Mouse (Mus musculus) CH12.LX (cell line): ENCODE measurements around the gene Macrod1. TPM values are rescaled to one million over a fixed set of nuclear protein-coding genes. Genes with fewer than 3 reads are reported as not detected.
"Not testable (repeated sequence)": the region's sequence is repeated elsewhere in the genome, so short reads cannot be mapped to it uniquely, and the experiment has no call there.

Experiments used
- DNase-seq: peaks from one replicate; pipeline ENCODE4 v3.0.0-alpha.2; 2013; ENCODE audit errors: extremely low read depth
- H3K27ac ChIP-seq: 2 replicates; pipeline ENCODE4 v1.5.1; 2012; ENCODE audit warnings: low read depth, mild to moderate bottlenecking, control low read depth, moderate library complexity; ENCODE audit not compliant: insufficient read depth
- H3K27me3 ChIP-seq: replicated peaks from 2 replicates; pipeline ENCODE3; 2012; ENCODE audit warnings: inconsistent platforms
- H3K36me3 ChIP-seq, 2 experiments: replicated peaks in 1 of 2; 2 replicates each; pipeline versions ENCODE3 to v1.6.1; 2012; ENCODE audit warnings: inconsistent platforms in 1 of 2, low read length in 1 of 2, mild to moderate bottlenecking in 1 of 2, mixed read lengths in 1 of 2, moderate library complexity in 1 of 2; ENCODE audit not compliant: control insufficient read depth in 1 of 2, insufficient read depth in 1 of 2
- H3K4me1 ChIP-seq, 2 experiments: 2 replicates each; pipeline ENCODE4 v1.6.1; 2012; ENCODE audit warnings: inconsistent platforms in 1 of 2, moderate library complexity in 1 of 2; ENCODE audit not compliant: insufficient read depth in 2 of 2, control insufficient read depth in 1 of 2
- H3K4me2 ChIP-seq: 2 replicates; pipeline ENCODE4 v1.6.1; 2012; ENCODE audit warnings: low read depth, mild to moderate bottlenecking, control low read depth; ENCODE audit not compliant: poor library complexity, insufficient read depth, severe bottlenecking
- H3K4me3 ChIP-seq, 3 experiments: fragments of 150-350 bp in 1 of 3; sonication (generic) in 1 of 3; replicated peaks in 1 of 3; 2 replicates each; pipeline versions ENCODE3 to v1.5.1; 2011 to 2012; ENCODE audit warnings: low read depth in 2 of 3, low read length in 2 of 3, mild to moderate bottlenecking in 2 of 3, moderate library complexity in 2 of 3, control low read depth in 1 of 3, improper control_type of control experiment in 1 of 3, inconsistent platforms in 1 of 3, mixed read lengths in 1 of 3; ENCODE audit not compliant: poor library complexity in 1 of 3
- H3K79me2 ChIP-seq: replicated peaks from 2 replicates; pipeline ENCODE4 v1.6.1; 2012; ENCODE audit warnings: mild to moderate bottlenecking, moderate library complexity; ENCODE audit not compliant: control insufficient read depth, poor library complexity, insufficient read depth, severe bottlenecking; ENCODE audit errors: extremely low read depth
- H3K9ac ChIP-seq: 2 replicates; pipeline ENCODE4 v1.6.1; 2012; ENCODE audit warnings: low read depth, mild to moderate bottlenecking, control low read depth, moderate library complexity; ENCODE audit not compliant: insufficient read depth
- H3K9me3 ChIP-seq: replicated peaks from 2 replicates; pipeline ENCODE3; 2012; ENCODE audit warnings: low read length, inconsistent platforms, mixed read lengths
- BHLHE40 ChIP-seq: IDR thresholded peaks from 2 replicates; pipeline ENCODE4 v1.6.1; 2011; ENCODE audit warnings: mild to moderate bottlenecking, low read depth, low read length, improper control_type of control experiment
- CHD1 ChIP-seq: IDR thresholded peaks from 2 replicates; pipeline ENCODE4 v1.6.1; 2012; ENCODE audit warnings: low read depth, low read length, improper control_type of control experiment, inconsistent platforms
- GABPA ChIP-seq: IDR thresholded peaks from 2 replicates; pipeline ENCODE4 v1.6.1; 2012; ENCODE audit warnings: low read depth, low read length, improper control_type of control experiment, inconsistent platforms; ENCODE audit not compliant: insufficient replicate concordance
- JUN ChIP-seq: IDR thresholded peaks from 2 replicates; pipeline ENCODE4 v1.6.1; 2011; ENCODE audit warnings: low read depth, mild to moderate bottlenecking, low read length, improper control_type of control experiment, moderate library complexity; ENCODE audit not compliant: insufficient read depth
- MAFK ChIP-seq: IDR thresholded peaks from 2 replicates; pipeline ENCODE4 v1.6.1; 2011; ENCODE audit warnings: low read length, improper control_type of control experiment; ENCODE audit not compliant: insufficient replicate concordance
- MAZ ChIP-seq: IDR thresholded peaks from 2 replicates; pipeline ENCODE4 v1.6.1; 2012; ENCODE audit warnings: low read depth, mild to moderate bottlenecking, inconsistent platforms, low read length, improper control_type of control experiment, moderate library complexity
- MEF2A ChIP-seq: IDR thresholded peaks from 2 replicates; pipeline ENCODE4 v1.6.1; 2014; ENCODE audit warnings: low read depth, mild to moderate bottlenecking, inconsistent platforms, low read length, improper control_type of control experiment, borderline replicate concordance
- MXI1 ChIP-seq: IDR thresholded peaks from 2 replicates; pipeline ENCODE4 v1.6.1; 2011; ENCODE audit warnings: mild to moderate bottlenecking, low read depth, low read length, improper control_type of control experiment
- NELFE ChIP-seq: IDR thresholded peaks from 2 replicates; pipeline ENCODE4 v1.6.1; 2011; ENCODE audit warnings: low read depth, low read length, improper control_type of control experiment
- POLR2AphosphoS2 ChIP-seq: IDR thresholded peaks from 2 replicates; pipeline ENCODE4 v1.6.1; 2011; ENCODE audit warnings: low read depth, low read length, improper control_type of control experiment
- RAD21 ChIP-seq: IDR thresholded peaks from 2 replicates; pipeline ENCODE4 v1.6.1; 2011; ENCODE audit warnings: low read depth, mild to moderate bottlenecking, low read length, improper control_type of control experiment, moderate library complexity
- SIN3A ChIP-seq: IDR thresholded peaks from 2 replicates; pipeline ENCODE4 v1.6.1; 2012; ENCODE audit warnings: low read length, improper control_type of control experiment, inconsistent platforms
- UBTF ChIP-seq: IDR thresholded peaks from 2 replicates; pipeline ENCODE4 v1.6.1; 2012; ENCODE audit warnings: low read depth, mild to moderate bottlenecking, inconsistent platforms, low read length, improper control_type of control experiment, moderate library complexity
- USF1 ChIP-seq: IDR thresholded peaks from 2 replicates; pipeline ENCODE4 v1.6.1; 2014; ENCODE audit warnings: low read depth, mild to moderate bottlenecking, inconsistent platforms, low read length, improper control_type of control experiment
- USF2 ChIP-seq: conservative IDR thresholded peaks from 2 replicates; pipeline ENCODE4 v1.6.1; 2011; ENCODE audit warnings: low read depth, low read length, improper control_type of control experiment
- ZKSCAN1 ChIP-seq: IDR thresholded peaks from 2 replicates; pipeline ENCODE4 v1.6.1; 2012; ENCODE audit warnings: low read depth, inconsistent platforms, low read length, improper control_type of control experiment, borderline replicate concordance
- ZMIZ1 ChIP-seq: IDR thresholded peaks from 2 replicates; pipeline ENCODE4 v1.6.1; 2012; ENCODE audit warnings: low read depth, mild to moderate bottlenecking, inconsistent platforms, low read length, improper control_type of control experiment
- ZNF384 ChIP-seq: IDR thresholded peaks from 2 replicates; pipeline ENCODE4 v1.6.1; 2012; ENCODE audit warnings: low read depth, low read length, improper control_type of control experiment, inconsistent platforms
- dilution Hi-C: fragments of 300-500 bp; cut with MboI; formaldehyde crosslinking; loops from 2 replicates; pipeline ENCODE4 v1.14.3; 2020; ENCODE audit warnings: low sequenced_read_pairs; ENCODE audit not compliant: extremely low pct_unique_long_range_greater_than_20kb, extremely low pct_ligation_motif_present
- in situ Hi-C: fragments of 300-500 bp; cut with MboI; formaldehyde crosslinking; loops from 3 replicates; pipeline ENCODE4 v1.14.3; 2019; ENCODE audit warnings: low sequenced_read_pairs, low pct_ligation_motif_present, low pct_unique_long_range_greater_than_20kb, mixed read lengths
- polyA plus RNA-seq: library from polyadenylated mRNA; unstranded; fragments of >175 nt; gene quantifications from 2 replicates; pipeline ENCODE4 v1.2.1, GENCODE M21; 2012; ENCODE audit warnings: low read depth; ENCODE audit not compliant: insufficient read length
- total RNA-seq, 2 experiments: library from RNA; depleted of rRNA; stranded (reverse); fragments of 300-350 nt in 1 of 2; fragments of >200 nt in 1 of 2; gene quantifications; 2 replicates each; pipeline ENCODE4 v1.2.3; 2012 to 2014

Macrod1 gene
- total and polyA plus RNA-seq, 3 experiments = 1.0 TPM; not detected in 2

DNA sequence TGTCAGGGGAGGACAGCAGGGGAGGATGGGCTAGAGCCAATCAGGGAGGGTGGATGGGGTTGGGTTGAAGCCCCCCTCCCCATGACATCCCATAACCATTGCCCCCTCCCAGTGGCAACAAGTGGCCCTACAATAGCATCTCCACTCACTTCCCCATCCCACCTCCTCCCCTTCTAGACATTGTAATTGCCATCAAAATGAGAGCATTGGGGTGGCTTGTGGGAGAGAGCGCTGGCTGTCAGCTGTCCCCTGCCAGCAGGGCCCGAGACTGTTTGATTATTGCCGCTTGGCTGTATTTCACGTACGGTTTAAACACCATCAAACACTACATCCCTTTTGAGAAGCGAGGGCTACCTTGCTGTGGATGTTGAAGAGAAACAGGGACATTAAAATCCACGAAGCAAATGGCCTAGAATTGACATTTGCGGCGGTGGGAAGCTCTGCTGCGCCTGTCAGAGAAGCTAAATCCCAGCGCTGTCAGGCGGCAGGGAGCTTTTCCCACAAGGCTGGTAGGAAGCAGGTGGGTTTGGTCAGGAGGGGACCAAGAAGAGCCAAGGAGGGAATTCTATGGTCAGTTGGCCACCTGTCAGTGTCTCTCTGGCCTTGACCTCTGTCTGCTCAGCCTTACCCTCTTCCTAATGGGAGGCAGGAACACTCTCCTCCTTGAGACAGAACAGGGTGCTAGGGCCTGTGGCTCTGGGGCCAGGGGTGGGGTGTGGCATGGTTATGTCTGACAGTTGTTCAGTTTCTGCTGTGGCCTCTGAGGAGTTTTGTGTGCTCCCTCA is 17.6 kb downstream of the Macrod1 start:
- no peak for DNase-seq
- H3K27ac ChIP-seq = no peak overlapping the region
- peaks cover 73% of the 10 kb centered on the region for H3K27me3 ChIP-seq
- 0 out of 4 replicates have a peak, but pooled peaks cover 0 to 2% of the 10 kb centered on the region in 2 experiments for H3K4me1 ChIP-seq
- in situ Hi-C loops = loop anchor here (25.0 kb wide), 1 partner anchor 338 kb away; the partner anchor contains the start of gene 2700081O15Rik
- no peak overlapping the region for H3K4me3 ChIP-seq
- no peaks in the 10 kb centered on the region for H3K79me2 ChIP-seq
- H3K36me3 ChIP-seq = no peaks in the 10 kb centered on the region
- TF ChIP-seq GABPA (no peak), JUN (no peak), MAFK (no peak), SIN3A (no peak), USF2 (no peak), ZKSCAN1 (no peak), UBTF (no peak), CHD1 (no peak), MEF2A (no peak), ZNF384 (no peak), USF1 (no peak), MAZ (no peak), ZMIZ1 (no peak), MXI1 (no peak), BHLHE40 (no peak), POLR2AphosphoS2 (no peak), NELFE (no peak), RAD21 (no peak)
- TF ChIP-seq, all 38 proteins: peak for 0
- dilution Hi-C loops = no loop called here
- H3K9ac ChIP-seq = no peak overlapping the region
- no peaks in the 10 kb centered on the region for H3K9me3 ChIP-seq
- H3K4me2 ChIP-seq = no peak overlapping the region

DNA sequence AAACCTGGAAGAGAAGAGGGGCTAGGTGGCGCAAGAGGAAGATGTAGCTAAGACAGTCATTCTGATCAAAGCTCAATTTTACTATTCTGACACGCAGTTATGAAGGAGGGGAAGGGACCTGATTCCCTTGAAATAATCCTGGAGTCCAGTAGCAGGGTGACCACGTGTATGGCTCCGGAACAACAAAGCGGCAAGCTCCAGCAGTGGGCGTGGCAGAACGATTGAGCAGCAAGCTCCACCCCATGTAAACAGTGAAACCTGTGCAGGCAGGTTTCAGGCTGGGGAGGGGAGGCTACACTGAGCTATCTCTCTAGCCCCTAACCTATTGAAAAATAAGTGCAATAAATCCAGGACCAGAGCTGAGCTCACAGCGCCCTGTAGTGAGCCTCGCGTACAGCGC is 18.7 kb downstream of the Macrod1 start:
- in situ Hi-C loops, H3K79me2 ChIP-seq: not testable (repeated sequence)

More for the DNA sequence above, 18.7 kb downstream of the Macrod1 start:
- H3K4me3 ChIP-seq, dilution Hi-C loops, H3K27ac ChIP-seq, DNase-seq, H3K4me2 ChIP-seq, H3K9me3 ChIP-seq, H3K36me3 ChIP-seq, H3K9ac ChIP-seq, H3K4me1 ChIP-seq: not testable (repeated sequence)
- H3K27me3 ChIP-seq = peaks cover 77% of the 10 kb centered on the region
